Mouse (Mus musculus): ENCODE measurements at regions not wholly inside any gene's neighbourhood (a gene's known extent, or its start where the extent isn't known, plus 50 kb on each side); places are given as distances from the start of the nearest gene placed in this dataset.
A peak's percentile ranks its signal among the peaks of the same experiment; 100 is the strongest.

- Histone ChIP-seq H3K79me2 (ENCODE audit: control insufficient read depth, insufficient read depth) (no peaks in the 10 kb centered on the region), H3K4me2 (ENCODE audit: low read depth) (no peak overlapping the region), H3K27me3 (ENCODE audit: control insufficient read depth, insufficient read depth, insufficient read length) (no peaks in the 10 kb centered on the region), H3K36me3 (ENCODE audit: control insufficient read depth, insufficient read depth) (no peaks in the 10 kb centered on the region), H3ac (ENCODE audit: control insufficient read depth, insufficient read length) (no peak overlapping the region), H3K4me3 (no peak overlapping the region)
- TF ChIP-seq TCF3 (IDR thresholded peaks at IDR 0.05; ENCODE audit: insufficient read length, low read depth), result no peak
- TF ChIP-seq TCF12 (IDR thresholded peaks at IDR 0.05; ENCODE audit: insufficient read depth, poor library complexity, severe bottlenecking), result no peak
- TF ChIP-seq CEBPB (IDR thresholded peaks at IDR 0.05; ENCODE audit: insufficient read depth, poor library complexity, severe bottlenecking), result no peak
- TF ChIP-seq MYOD1 (IDR thresholded peaks at IDR 0.05; ENCODE audit: control insufficient read depth in 1 of 3, insufficient read length in 2 of 3, low read depth in 2 of 3), result peak in 2 of 3 experiments; percentile 47 to 52
- no peak for TF ChIP-seq POLR2A (IDR thresholded peaks at IDR 0.05; ENCODE audit: insufficient read length, low read depth)
These were observed 209.0 kb downstream of the 1700010I14Rik start for GRCm38 (mm10) chr17:9197160-9197559.

GRCm38 (mm10) chr17:9200386-9200785 lies 212.3 kb downstream of the 1700010I14Rik start:
- Histone ChIP-seq H3K4me2 (ENCODE audit: low read depth) (no peak overlapping the region), H3K36me3 (ENCODE audit: control insufficient read depth, insufficient read depth) (no peaks in the 10 kb centered on the region), H3ac (ENCODE audit: control insufficient read depth, insufficient read length) (no peak overlapping the region), H3K27me3 (ENCODE audit: control insufficient read depth, insufficient read depth, insufficient read length) (no peaks in the 10 kb centered on the region), H3K4me3 (no peak overlapping the region), H3K79me2 (ENCODE audit: control insufficient read depth, insufficient read depth) (no peaks in the 10 kb centered on the region)
- TF ChIP-seq E2F4 (IDR thresholded peaks at IDR 0.05; ENCODE audit: insufficient read depth) (no peak), USF1 (IDR thresholded peaks at IDR 0.05; ENCODE audit: low read depth) (no peak), MYOD1 (IDR thresholded peaks at IDR 0.05; ENCODE audit: control insufficient read depth in 1 of 3, insufficient read length in 2 of 3, low read depth in 2 of 3) (no peak), REST (IDR thresholded peaks at IDR 0.05; ENCODE audit: insufficient read depth, insufficient read length) (no peak), CEBPB (IDR thresholded peaks at IDR 0.05; ENCODE audit: insufficient read depth, poor library complexity, severe bottlenecking) (no peak), POLR2A (IDR thresholded peaks at IDR 0.05; ENCODE audit: insufficient read length, low read depth) (no peak), TCF3 (IDR thresholded peaks at IDR 0.05; ENCODE audit: insufficient read length, low read depth) (no peak), SRF (IDR thresholded peaks at IDR 0.05; ENCODE audit: control insufficient read depth, insufficient read length, low read depth) (no peak), TCF12 (IDR thresholded peaks at IDR 0.05; ENCODE audit: insufficient read depth, poor library complexity, severe bottlenecking) (no peak), POLR2AphosphoS2 (IDR thresholded peaks at IDR 0.05; ENCODE audit: insufficient read length, low read depth) (no peak), MAX (IDR thresholded peaks at IDR 0.05; ENCODE audit: low read depth) (no peak), MYOG (IDR thresholded peaks at IDR 0.05; ENCODE audit: control insufficient read depth in 1 of 3, insufficient read depth in 1 of 3, insufficient read length in 2 of 3, low read depth in 2 of 3) (no peak)

GRCm38 (mm10) chr17:9202496-9202895 lies 214.4 kb downstream of the 1700010I14Rik start:
- no peak overlapping the region for H3ac ChIP-seq (ENCODE audit: control insufficient read depth, insufficient read length)
- no peak overlapping the region for H3K4me3 ChIP-seq
- H3K4me2 ChIP-seq (ENCODE audit: low read depth), result no peak overlapping the region
- no peak for TF ChIP-seq USF1 (IDR thresholded peaks at IDR 0.05; ENCODE audit: low read depth)
- TF ChIP-seq MYOG (IDR thresholded peaks at IDR 0.05; ENCODE audit: control insufficient read depth in 1 of 3, insufficient read depth in 1 of 3, insufficient read length in 2 of 3, low read depth in 2 of 3), result no peak
- no peak for TF ChIP-seq MYOD1 (IDR thresholded peaks at IDR 0.05; ENCODE audit: control insufficient read depth in 1 of 3, insufficient read length in 2 of 3, low read depth in 2 of 3)
- TF ChIP-seq POLR2AphosphoS2 (IDR thresholded peaks at IDR 0.05; ENCODE audit: insufficient read length, low read depth), result no peak
- TF ChIP-seq E2F4 (IDR thresholded peaks at IDR 0.05; ENCODE audit: insufficient read depth), result no peak
- no peak for TF ChIP-seq TCF12 (IDR thresholded peaks at IDR 0.05; ENCODE audit: insufficient read depth, poor library complexity, severe bottlenecking)
- TF ChIP-seq REST (IDR thresholded peaks at IDR 0.05; ENCODE audit: insufficient read depth, insufficient read length), result no peak
- no peaks in the 10 kb centered on the region for H3K79me2 ChIP-seq (ENCODE audit: control insufficient read depth, insufficient read depth)
- no peaks in the 10 kb centered on the region for H3K27me3 ChIP-seq (ENCODE audit: control insufficient read depth, insufficient read depth, insufficient read length)
- no peaks in the 10 kb centered on the region for H3K36me3 ChIP-seq (ENCODE audit: control insufficient read depth, insufficient read depth)

- TF ChIP-seq MAX (IDR thresholded peaks at IDR 0.05; ENCODE audit: low read depth), result no peak
- TF ChIP-seq TCF12 (IDR thresholded peaks at IDR 0.05; ENCODE audit: insufficient read depth, poor library complexity, severe bottlenecking), result no peak
- TF ChIP-seq MYOG (IDR thresholded peaks at IDR 0.05; ENCODE audit: control insufficient read depth in 1 of 3, insufficient read depth in 1 of 3, insufficient read length in 2 of 3, low read depth in 2 of 3), result no peak
- TF ChIP-seq SRF (IDR thresholded peaks at IDR 0.05; ENCODE audit: control insufficient read depth, insufficient read length, low read depth), result no peak
- no peak for TF ChIP-seq USF1 (IDR thresholded peaks at IDR 0.05; ENCODE audit: low read depth)
- TF ChIP-seq TCF3 (IDR thresholded peaks at IDR 0.05; ENCODE audit: insufficient read length, low read depth), result no peak
- TF ChIP-seq POLR2AphosphoS2 (IDR thresholded peaks at IDR 0.05; ENCODE audit: insufficient read length, low read depth), result no peak
- TF ChIP-seq E2F4 (IDR thresholded peaks at IDR 0.05; ENCODE audit: insufficient read depth), result no peak
- TF ChIP-seq MYOD1 (IDR thresholded peaks at IDR 0.05; ENCODE audit: control insufficient read depth in 1 of 3, insufficient read length in 2 of 3, low read depth in 2 of 3), result no peak
- no peak for TF ChIP-seq CEBPB (IDR thresholded peaks at IDR 0.05; ENCODE audit: insufficient read depth, poor library complexity, severe bottlenecking)
- TF ChIP-seq REST (IDR thresholded peaks at IDR 0.05; ENCODE audit: insufficient read depth, insufficient read length), result no peak
- no peak for TF ChIP-seq POLR2A (IDR thresholded peaks at IDR 0.05; ENCODE audit: insufficient read length, low read depth)
- Histone ChIP-seq H3K27me3 (ENCODE audit: control insufficient read depth, insufficient read depth, insufficient read length) (no peaks in the 10 kb centered on the region), H3K4me2 (ENCODE audit: low read depth) (no peak overlapping the region), H3K4me3 (no peak overlapping the region), H3K36me3 (ENCODE audit: control insufficient read depth, insufficient read depth) (no peaks in the 10 kb centered on the region), H3K79me2 (ENCODE audit: control insufficient read depth, insufficient read depth) (no peaks in the 10 kb centered on the region), H3ac (ENCODE audit: control insufficient read depth, insufficient read length) (no peak overlapping the region)
These were observed 211.2 kb upstream of the Gm17728 start for GRCm38 (mm10) chr17:9210626-9211025.

GRCm38 (mm10) chr17:9223097-9223496 lies 198.8 kb upstream of the Gm17728 start:
- H3K27me3 ChIP-seq (ENCODE audit: control insufficient read depth, insufficient read depth, insufficient read length), result no peaks in the 10 kb centered on the region
- no peaks in the 10 kb centered on the region for H3K79me2 ChIP-seq (ENCODE audit: control insufficient read depth, insufficient read depth)
- H3K4me3 ChIP-seq, result no peak overlapping the region
- H3K36me3 ChIP-seq (ENCODE audit: control insufficient read depth, insufficient read depth), result no peaks in the 10 kb centered on the region
- TF ChIP-seq MAX (IDR thresholded peaks at IDR 0.05; ENCODE audit: low read depth), result no peak
- no peak for TF ChIP-seq REST (IDR thresholded peaks at IDR 0.05; ENCODE audit: insufficient read depth, insufficient read length)
- TF ChIP-seq TCF3 (IDR thresholded peaks at IDR 0.05; ENCODE audit: insufficient read length, low read depth), result no peak
- TF ChIP-seq SRF (IDR thresholded peaks at IDR 0.05; ENCODE audit: control insufficient read depth, insufficient read length, low read depth), result no peak
- no peak for TF ChIP-seq TCF12 (IDR thresholded peaks at IDR 0.05; ENCODE audit: insufficient read depth, poor library complexity, severe bottlenecking)
- TF ChIP-seq POLR2AphosphoS2 (IDR thresholded peaks at IDR 0.05; ENCODE audit: insufficient read length, low read depth), result no peak
- no peak for TF ChIP-seq POLR2A (IDR thresholded peaks at IDR 0.05; ENCODE audit: insufficient read length, low read depth)
- no peak for TF ChIP-seq CEBPB (IDR thresholded peaks at IDR 0.05; ENCODE audit: insufficient read depth, poor library complexity, severe bottlenecking)
- TF ChIP-seq E2F4 (IDR thresholded peaks at IDR 0.05; ENCODE audit: insufficient read depth), result no peak
- TF ChIP-seq MYOG (IDR thresholded peaks at IDR 0.05; ENCODE audit: control insufficient read depth in 1 of 3, insufficient read depth in 1 of 3, insufficient read length in 2 of 3, low read depth in 2 of 3), result no peak
- TF ChIP-seq USF1 (IDR thresholded peaks at IDR 0.05; ENCODE audit: low read depth), result no peak
- TF ChIP-seq MYOD1 (IDR thresholded peaks at IDR 0.05; ENCODE audit: control insufficient read depth in 1 of 3, insufficient read length in 2 of 3, low read depth in 2 of 3), result no peak
- H3K4me2 ChIP-seq (ENCODE audit: low read depth), result no peak overlapping the region
- H3ac ChIP-seq (ENCODE audit: control insufficient read depth, insufficient read length), result no peak overlapping the region

Measured in myocyte (in vitro differentiated cells).